Mouse (Mus musculus) brown adipose tissue, adult 24 weeks (tissue): Measurements from ENCODE around the gene Scamp3. TPM values are rescaled to one million over a fixed set of nuclear protein-coding genes. Genes with fewer than 3 reads are reported as not detected.
A peak's percentile ranks its signal among the peaks of the same experiment; 100 is the strongest.

ENCODE experiments used
- H3K27ac ChIP-seq: fragments of 200-500 bp; replicated peaks from 2 replicates; pipeline ENCODE4 v1.5.1; 2012; ENCODE audit warnings: low read depth, mild to moderate bottlenecking, low read length
- H3K4me1 ChIP-seq: fragments of 200-500 bp; 2 replicates; pipeline ENCODE4 v1.6.1; 2012; ENCODE audit warnings: low read length, mixed read lengths; ENCODE audit not compliant: control insufficient read depth, insufficient read depth, insufficient read length
- H3K4me3 ChIP-seq: fragments of 200-500 bp; 2 replicates; pipeline ENCODE4 v1.5.1; 2012; ENCODE audit warnings: low read depth, mild to moderate bottlenecking, low read length, moderate library complexity; ENCODE audit not compliant: insufficient read depth
- polyA plus RNA-seq: library from polyadenylated mRNA; stranded (reverse); fragments of >200 nt; gene quantifications from 2 replicates; pipeline ENCODE4 v1.2.4, GENCODE M21; 2012; ENCODE audit not compliant: missing spikeins, insufficient read depth, insufficient read length

The Scamp3 gene
- polyA plus RNA-seq, result 39.4 and 48.7 TPM in 2 replicates

DNA sequence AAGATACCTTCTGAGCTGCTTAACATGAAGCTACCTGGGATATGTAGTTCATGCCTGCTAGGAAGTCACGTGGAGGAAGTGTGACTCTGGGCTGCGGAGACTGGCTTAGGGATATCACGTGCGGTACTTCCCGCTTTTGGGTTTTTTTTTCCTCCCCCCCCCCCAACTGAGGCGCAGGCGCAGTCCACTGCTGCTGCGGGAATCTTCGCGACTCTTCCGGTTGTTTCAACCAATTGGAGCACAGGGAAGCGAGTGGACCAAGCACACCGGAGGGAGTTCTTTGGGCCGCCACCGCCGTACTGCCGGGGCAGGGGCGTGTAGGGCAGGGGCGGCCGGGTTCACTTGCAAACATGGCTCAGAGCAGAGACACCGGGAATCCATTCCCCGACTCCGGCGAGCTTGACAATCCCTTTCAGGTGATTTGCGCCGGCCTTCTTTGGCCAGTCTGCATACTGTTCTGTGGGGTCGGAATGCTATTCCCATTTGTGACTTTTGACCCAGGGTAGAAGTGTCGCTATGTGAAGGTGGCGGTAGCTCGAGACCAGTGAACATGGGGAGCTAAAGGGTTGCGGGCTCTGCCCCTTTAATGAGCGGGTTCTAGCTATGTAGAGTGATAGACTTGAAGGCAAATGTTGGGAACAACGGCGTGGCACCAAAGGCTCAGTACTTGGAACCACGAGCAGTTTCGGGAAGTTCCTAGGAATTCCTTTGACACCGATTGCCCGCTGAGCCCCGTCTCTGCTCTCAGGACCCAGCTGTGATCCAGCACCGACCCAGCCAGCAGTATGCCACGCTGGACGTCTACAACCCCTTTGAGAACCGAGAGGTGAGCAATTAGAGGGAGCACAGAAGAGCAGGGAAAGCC is at the start of gene Scamp3:
Scamp3 (plus strand) TSS at position 232 of the 865 bp plus-strand sequence.
- Histone ChIP-seq H3K27ac (peak within 1 kb of the TSS; percentile 50), H3K4me3 (peak within 1 kb of the TSS; percentile 77), H3K4me1 (0 out of 2 replicates have a peak, but pooled peaks cover 5% of the 10 kb centered on the region)

GRCm38 (mm10) chr3:89129908-89130307 is 47.4 kb upstream of the Scamp3 start:
- H3K4me1 ChIP-seq, result no peaks in the 10 kb centered on the region
- H3K4me3 ChIP-seq, result no peak overlapping the region
- no peak overlapping the region for H3K27ac ChIP-seq

DNA sequence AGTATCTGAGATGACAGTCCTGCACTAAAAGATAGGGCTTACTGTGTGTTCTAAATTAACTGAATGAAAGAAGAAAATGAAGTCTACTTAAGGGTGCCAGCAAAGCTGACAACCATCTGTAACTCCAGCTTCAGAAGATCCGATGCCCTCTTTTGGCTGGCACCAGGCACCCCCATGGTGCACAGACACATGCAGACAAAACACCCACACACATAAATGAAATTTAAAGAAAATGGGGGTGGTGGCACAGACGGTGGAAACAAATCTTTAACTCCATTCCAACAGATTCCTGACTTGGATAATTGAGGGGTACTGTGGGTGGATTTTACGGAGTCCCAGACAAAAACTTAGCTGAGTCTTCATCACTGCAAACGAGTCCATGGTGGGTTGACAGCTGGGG is 45.5 kb upstream of the Scamp3 start:
- Histone ChIP-seq H3K4me3 (no peak overlapping the region), H3K4me1 (no peaks in the 10 kb centered on the region), H3K27ac (no peak overlapping the region)

- Histone ChIP-seq H3K4me3 (0 out of 2 replicates have a peak overlapping the region, but pooled peaks have one; percentile 12), H3K4me1 (no peaks in the 10 kb centered on the region), H3K27ac (no peak overlapping the region)
These were observed 44.8 kb upstream of the Scamp3 start for GRCm38 (mm10) chr3:89132285-89133062.

- no peak overlapping the region for H3K4me3 ChIP-seq
These were observed 44.2 kb upstream of the Scamp3 start for GRCm38 (mm10) chr3:89133063-89133450.

DNA sequence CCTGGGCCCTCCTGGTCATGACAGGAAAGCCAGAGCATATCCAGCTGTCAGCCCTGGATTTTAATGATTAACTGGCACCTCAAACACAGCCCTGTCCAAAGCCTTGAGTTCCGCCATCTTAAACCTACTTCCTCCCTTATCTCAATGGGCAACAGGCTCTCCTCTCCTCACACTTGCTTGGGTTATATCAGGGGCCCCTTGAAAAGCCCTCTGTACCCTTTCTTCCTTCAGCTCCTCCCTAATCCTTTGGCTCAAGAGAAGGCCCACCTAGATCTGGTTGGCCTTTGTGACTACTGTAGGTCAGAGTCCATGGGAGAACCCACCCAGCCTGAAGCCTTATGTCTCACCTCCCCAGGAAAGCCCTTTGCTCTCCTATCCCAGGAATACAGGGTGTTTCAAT is 43.5 kb upstream of the Scamp3 start:
- H3K4me3 ChIP-seq, result no peak overlapping the region
- H3K4me1 ChIP-seq, result no peaks in the 10 kb centered on the region
- no peak overlapping the region for H3K27ac ChIP-seq

More at GRCm38 (mm10) chr3:89133063-89133450, 44.2 kb upstream of the Scamp3 start:
- Histone ChIP-seq H3K27ac (no peak overlapping the region), H3K4me1 (no peaks in the 10 kb centered on the region)

DNA sequence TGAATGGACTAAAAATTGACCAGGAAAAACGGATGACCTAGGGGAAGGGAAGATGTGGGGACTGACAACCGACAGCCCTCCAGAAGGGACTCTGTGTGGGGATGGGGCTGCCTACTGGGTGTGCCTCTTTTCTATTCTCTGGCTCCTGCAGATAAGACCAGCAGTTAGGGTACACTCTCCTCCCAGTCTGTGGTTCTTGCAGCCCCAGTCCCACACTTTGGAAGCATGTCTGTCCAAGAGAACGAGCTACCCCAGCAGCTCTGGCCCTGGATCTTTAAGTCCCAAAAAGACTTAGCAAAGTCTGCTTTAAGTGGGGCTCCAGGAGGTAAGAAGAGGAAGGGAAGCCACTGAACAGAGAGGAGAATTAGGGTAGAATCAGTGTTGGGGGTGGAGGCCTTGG is 41.3 kb upstream of the Scamp3 start, which contains the start of gene Pklr:
Pklr (plus strand) TSS at position 185 of the 400 bp plus-strand sequence.
- H3K4me1 ChIP-seq, result no peaks in the 10 kb centered on the region
- H3K4me3 ChIP-seq, result no peak within 1 kb of the TSS
- no peak within 1 kb of the TSS for H3K27ac ChIP-seq

DNA sequence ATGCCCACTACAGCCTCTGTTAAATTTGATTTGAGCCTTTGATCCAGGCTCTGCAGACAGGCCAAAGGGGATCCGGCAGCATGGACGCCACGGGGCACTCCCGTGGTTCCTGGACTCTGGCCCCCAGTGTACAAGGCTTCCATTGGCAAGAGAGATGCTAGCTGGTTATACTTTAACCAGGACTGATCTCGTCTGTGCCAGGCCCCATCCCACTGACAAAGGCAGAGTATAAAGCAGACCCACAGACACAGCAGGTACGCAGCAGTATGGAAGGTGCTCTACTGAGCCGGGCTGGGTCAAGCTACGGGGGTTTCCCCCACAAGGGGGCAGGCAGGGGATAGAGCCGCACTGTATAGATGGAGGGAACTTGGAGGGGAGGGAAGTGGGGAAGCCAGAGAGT is 40.9 kb upstream of the Scamp3 start:
- H3K4me3 ChIP-seq, result no peak overlapping the region
- H3K27ac ChIP-seq, result no peak overlapping the region
- H3K4me1 ChIP-seq, result no peaks in the 10 kb centered on the region

DNA sequence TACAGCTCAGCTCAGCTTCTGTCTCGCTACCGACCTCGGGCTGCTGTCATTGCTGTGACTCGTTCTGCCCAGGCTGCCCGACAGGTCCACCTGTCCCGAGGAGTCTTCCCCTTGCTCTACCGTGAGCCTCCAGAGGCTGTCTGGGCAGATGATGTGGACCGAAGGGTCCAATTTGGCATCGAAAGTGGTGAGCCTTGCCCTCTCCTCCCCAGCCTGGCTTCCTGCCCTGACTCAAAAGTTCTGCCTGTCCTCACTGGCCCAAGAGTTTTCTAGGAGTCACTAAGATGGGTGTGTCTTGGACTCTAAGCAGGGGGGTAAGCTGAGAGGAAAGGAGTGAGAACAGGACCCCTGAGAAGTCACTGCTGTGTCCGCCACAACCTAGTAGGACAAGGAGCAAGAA is 32.5 kb upstream of the Scamp3 start:
- Histone ChIP-seq H3K4me3 (no peak overlapping the region), H3K27ac (no peak overlapping the region), H3K4me1 (no peaks in the 10 kb centered on the region)

- H3K4me1 ChIP-seq, result no peaks in the 10 kb centered on the region
- no peak overlapping the region for H3K4me3 ChIP-seq
- no peak overlapping the region for H3K27ac ChIP-seq
These were observed 31.7 kb upstream of the Scamp3 start for GRCm38 (mm10) chr3:89145566-89145965.

GRCm38 (mm10) chr3:89147101-89147978 is 29.9 kb upstream of the Scamp3 start:
- H3K27ac ChIP-seq, result no peak overlapping the region
- H3K4me1 ChIP-seq, result no peaks in the 10 kb centered on the region
- H3K4me3 ChIP-seq, result no peak overlapping the region

DNA sequence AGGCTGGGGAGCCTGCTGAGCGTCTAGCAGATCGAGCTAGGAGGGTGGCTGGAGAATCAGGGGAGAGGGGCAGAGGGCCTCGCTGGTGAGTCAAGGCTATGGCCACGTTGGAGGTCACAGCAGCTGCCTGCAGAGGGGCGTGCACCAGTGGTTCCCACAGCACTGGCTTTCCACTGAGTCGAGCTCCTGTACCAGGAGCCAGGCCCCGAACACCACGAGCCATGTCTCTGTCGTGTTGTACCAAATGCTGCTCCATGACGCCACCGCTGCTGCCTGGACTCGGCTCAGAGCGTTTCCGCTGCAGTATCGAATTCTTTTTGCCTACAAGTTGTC is 29.3 kb upstream of the Scamp3 start:
- Histone ChIP-seq H3K4me3 (no peak overlapping the region), H3K27ac (no peak overlapping the region)

DNA sequence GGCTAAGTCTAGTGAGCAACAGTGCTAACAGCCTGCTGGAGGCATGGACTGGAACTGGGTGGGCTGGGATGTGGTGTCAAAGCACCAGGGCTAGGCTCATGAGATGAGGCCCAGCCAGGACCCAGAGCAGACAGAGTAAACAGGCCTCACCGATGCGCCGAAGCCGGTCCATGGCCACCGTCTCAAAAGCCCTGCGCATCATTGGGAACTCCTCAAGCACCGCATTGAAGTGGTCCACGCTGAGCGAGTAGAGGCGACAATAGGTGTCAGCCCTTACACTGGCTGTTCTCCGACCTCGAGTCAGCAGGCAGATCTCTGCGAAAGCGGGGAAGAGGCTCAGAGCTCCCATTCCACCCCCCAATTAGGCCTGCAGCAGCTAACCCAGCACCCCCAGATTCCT is 28.7 kb upstream of the Scamp3 start:
- no peak overlapping the region for H3K4me3 ChIP-seq
- H3K4me1 ChIP-seq, result no peaks in the 10 kb centered on the region
- no peak overlapping the region for H3K27ac ChIP-seq

More for the DNA sequence above, 29.3 kb upstream of the Scamp3 start:
- H3K4me1 ChIP-seq, result no peaks in the 10 kb centered on the region

GRCm38 (mm10) chr3:89152084-89152835 is 25.0 kb upstream of the Scamp3 start:
- H3K27ac ChIP-seq, result no peak overlapping the region
- H3K4me3 ChIP-seq, result no peak overlapping the region
- H3K4me1 ChIP-seq, result no peaks in the 10 kb centered on the region
